Mouse (Mus musculus) hindbrain, embryonic 10.5 days (tissue): Measurements from ENCODE around the gene Ceacam19. TPM values are rescaled to one million over a fixed set of nuclear protein-coding genes. Genes with fewer than 3 reads are reported as not detected.
"Not testable (repeated sequence)": the region's sequence is repeated elsewhere in the genome, so short reads cannot be mapped to it uniquely, and the experiment has no call there.

Experiments
- DNase-seq: peaks from one replicate; pipeline ENCODE4 v3.0.0-alpha.2; 2017; ENCODE audit warnings: low spot score
- H3K27ac ChIP-seq: fragments of 300-500 bp; sonication (generic); 2 replicates; pipeline ENCODE4 v1.5.1; 2016; ENCODE audit warnings: mild to moderate bottlenecking, moderate library complexity
- H3K27me3 ChIP-seq: fragments of 300-500 bp; sonication (generic); 2 replicates; pipeline ENCODE4 v1.6.1; 2016; ENCODE audit warnings: mild to moderate bottlenecking; ENCODE audit not compliant: poor library complexity, insufficient read depth, severe bottlenecking
- H3K36me3 ChIP-seq: fragments of 300-500 bp; sonication (generic); 2 replicates; pipeline ENCODE4 v1.6.1; 2016; ENCODE audit warnings: mild to moderate bottlenecking, moderate library complexity
- H3K4me1 ChIP-seq: fragments of 300-500 bp; sonication (generic); replicated peaks from 2 replicates; pipeline ENCODE4 v1.6.1; 2016; ENCODE audit warnings: mild to moderate bottlenecking
- H3K4me3 ChIP-seq: fragments of 300-500 bp; sonication (generic); 2 replicates; pipeline ENCODE4 v1.5.1; 2016; ENCODE audit warnings: mild to moderate bottlenecking, moderate library complexity
- H3K9me3 ChIP-seq: fragments of 300-500 bp; sonication (generic); 2 replicates; pipeline ENCODE4 v1.6.1; 2016; ENCODE audit warnings: mild to moderate bottlenecking, moderate library complexity
- WGBS: fragments of 180-500 bp; shearing (Covaris S2); methylation state at CpG from one replicate; pipeline ENCODE4 v1.1.7; 2016; 5-methylcytosine and 5-hydroxymethylcytosine counted together
- polyA plus RNA-seq: library from polyadenylated mRNA; unstranded; fragments of >200 nt; fragmentation: Nextera tagmentation; extraction: Ambion mirVana; gene quantifications from 2 replicates; pipeline ENCODE4 v1.2.1, GENCODE M21; 2016

The Ceacam19 gene
- not detected in 2 replicates for polyA plus RNA-seq

DNA sequence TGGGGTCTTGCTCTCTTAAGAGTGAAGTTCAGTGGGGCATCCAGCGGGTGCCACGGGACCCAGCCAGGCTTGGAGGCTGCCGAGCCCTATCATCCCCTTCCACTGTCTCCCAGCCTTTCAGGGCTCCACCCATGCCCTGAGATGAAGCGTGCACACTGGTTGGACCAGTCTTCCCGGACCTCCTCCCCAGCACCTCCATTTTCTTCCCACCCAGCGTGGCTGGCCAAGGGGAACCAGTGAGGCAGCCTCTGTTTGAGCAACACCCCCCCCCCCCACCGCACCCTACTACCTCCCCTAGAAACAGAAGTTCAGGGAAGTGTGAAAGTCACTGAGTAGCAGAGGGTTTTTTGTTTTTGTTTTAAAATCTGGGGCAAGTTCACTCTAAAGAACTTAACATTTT, at the start of gene Ceacam19:
Gene Ceacam19 (minus strand): TSS at position 117 of the 400 bp plus-strand sequence.
- no peak for DNase-seq
- Histone ChIP-seq H3K27ac (no peak within 1 kb of the TSS), H3K27me3 (no peaks in the 10 kb centered on the region), H3K4me1 (no peaks in the 10 kb centered on the region), H3K36me3 (no peaks in the 10 kb centered on the region), H3K4me3 (no peak within 1 kb of the TSS), H3K9me3 (peaks cover 44% of the 10 kb centered on the region)
- 71% methylated on average over 7 of the region's 7 CpGs for WGBS

DNA sequence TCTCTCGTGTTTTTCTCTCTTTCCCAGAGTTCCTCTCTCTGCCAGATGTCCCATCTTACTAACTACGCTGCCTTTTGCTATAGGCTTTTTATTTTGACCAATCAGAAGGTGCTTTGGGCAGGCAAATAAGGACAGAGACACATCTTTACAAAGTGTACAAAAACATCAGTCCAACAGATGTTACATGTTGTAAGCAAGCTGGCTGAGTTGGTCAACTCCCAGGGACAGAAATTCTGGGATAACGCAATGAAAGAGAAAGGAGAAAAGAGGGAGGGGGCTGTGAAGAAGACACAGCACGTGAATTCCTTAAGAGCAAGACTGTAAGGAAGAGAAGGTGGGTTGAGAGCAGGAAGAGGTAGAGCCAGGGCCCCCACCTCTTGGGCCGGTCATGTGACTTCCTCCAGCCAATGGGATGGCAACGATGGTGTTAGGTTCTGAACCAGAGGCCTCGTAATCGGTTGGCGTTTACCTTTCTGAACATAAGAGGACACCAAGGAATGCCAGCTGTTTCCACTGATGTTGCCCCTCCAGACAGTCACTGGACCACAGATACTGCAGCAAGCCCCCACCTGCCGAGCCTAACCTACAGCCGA, 49.6 kb upstream of the Ceacam19 start:
- Histone ChIP-seq H3K27ac (no peak overlapping the region), H3K36me3 (no peaks in the 10 kb centered on the region), H3K9me3 (0 out of 2 replicates have a peak, but pooled peaks cover 2% of the 10 kb centered on the region), H3K27me3 (no peaks in the 10 kb centered on the region), H3K4me1 (0 out of 2 replicates have a peak, but pooled peaks cover 4% of the 10 kb centered on the region), H3K4me3 (no peak overlapping the region)
- DNase-seq = no peak
- WGBS = 83% methylated on average over 11 of the region's 11 CpGs

DNA sequence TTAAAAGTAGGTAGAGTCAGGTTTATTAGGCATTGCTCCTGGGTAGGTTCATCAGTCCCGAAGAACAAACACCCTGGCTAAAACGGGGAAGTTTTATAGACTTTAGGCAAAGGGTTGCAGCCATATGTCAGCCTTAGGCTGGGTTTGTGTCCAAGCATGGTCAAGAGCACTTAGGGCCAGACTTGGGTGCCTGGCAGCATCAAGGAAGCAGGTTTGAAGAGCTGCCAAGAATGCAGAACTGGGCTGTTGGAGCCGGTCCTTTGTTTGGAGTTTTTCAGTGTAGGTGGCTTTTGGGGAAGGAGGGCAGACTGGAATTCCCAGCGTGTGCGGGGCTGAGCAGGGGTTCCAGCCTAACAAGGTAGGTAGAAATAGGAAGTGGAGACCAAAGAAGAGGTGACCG, 48.2 kb upstream of the Ceacam19 start:
- no peak for DNase-seq
- H3K27me3 ChIP-seq = no peaks in the 10 kb centered on the region
- 0 out of 2 replicates have a peak, but pooled peaks cover 2% of the 10 kb centered on the region for H3K9me3 ChIP-seq
- 0 out of 2 replicates have a peak, but pooled peaks cover 4% of the 10 kb centered on the region for H3K4me1 ChIP-seq
- H3K4me3 ChIP-seq = no peak overlapping the region
- no peaks in the 10 kb centered on the region for H3K36me3 ChIP-seq
- WGBS = 85% methylated on average over 6 of the region's 6 CpGs
- H3K27ac ChIP-seq = no peak overlapping the region

DNA sequence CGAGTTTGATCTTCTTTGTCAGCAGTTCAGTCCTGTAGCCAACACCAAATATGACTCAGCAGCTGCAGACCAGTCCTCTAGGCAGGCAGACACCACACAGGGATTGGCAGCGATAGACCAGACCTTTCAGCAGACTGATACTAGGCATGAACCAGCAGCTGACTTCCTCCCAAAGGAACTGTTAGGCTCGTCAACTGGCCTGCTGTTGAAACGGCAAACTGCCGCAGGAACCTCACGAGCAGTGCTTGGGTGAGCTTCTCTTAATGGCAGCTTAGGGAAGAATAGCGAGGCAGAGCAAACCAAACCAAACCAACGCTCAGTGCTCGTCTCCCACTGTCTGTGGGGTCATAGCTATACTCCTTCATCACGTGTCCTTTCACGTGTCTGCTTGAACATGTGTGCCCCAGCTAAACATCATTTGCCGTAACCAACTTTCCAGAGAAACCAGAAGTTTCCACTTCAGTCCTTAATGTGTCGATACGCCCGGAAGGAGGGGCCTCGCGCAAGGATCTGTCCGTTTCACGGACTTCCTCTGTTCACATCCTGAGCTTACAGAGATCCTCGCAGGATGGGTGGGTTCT, 47.5 kb upstream of the Ceacam19 start:
- 0 out of 2 replicates have a peak, but pooled peaks cover 2% of the 10 kb centered on the region for H3K9me3 ChIP-seq
- no peak for DNase-seq

DNA sequence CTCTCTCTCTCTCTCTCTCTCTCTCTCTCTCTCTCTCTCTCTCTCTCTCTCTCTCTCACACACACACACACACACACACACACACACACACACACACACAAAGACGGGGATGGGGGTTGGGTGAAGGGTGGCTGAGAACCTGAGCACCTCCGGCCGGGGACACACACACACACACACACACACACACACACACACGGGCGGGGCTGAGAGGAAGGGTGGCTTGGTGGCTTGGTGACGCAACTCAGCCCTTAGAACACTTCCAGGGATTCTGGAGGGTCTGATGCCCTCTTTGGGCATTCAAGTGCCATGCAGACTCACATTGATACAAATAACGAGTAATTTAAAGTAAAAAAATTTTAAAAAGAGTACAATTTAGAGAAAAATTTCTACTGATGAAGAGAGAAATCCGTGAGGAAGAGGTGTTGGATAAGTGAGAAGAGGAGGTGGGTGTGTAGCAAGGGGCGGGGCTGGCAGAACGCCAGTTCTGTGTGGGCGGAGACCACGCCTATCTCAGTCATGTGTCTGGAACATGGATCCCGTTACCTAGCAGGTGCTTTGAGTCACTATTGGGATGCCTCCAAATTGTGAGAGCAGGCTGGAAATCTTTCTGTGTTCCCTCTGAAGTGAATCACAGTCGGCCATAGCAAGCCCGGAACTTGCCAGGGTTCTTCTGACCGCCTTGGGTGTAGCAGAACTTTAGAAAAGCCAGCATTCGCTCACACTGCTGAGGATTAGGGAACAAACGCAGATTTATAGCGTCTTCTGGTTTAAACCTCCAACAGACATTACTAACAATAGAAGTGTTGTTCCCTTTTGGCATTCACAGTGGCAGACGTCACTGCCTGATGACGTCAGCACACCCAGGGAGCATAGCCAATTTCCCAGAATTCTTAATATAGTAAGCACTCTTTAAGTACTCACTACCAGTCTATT, 45.4 kb upstream of the Ceacam19 start:
- Histone ChIP-seq H3K27ac (no peak overlapping the region), H3K4me3 (peak overlapping the region; percentile 23; the same call in 1 of the 2 replicates), H3K36me3 (no peaks in the 10 kb centered on the region), H3K27me3 (no peaks in the 10 kb centered on the region), H3K4me1 (0 out of 2 replicates have a peak, but pooled peaks cover 4% of the 10 kb centered on the region), H3K9me3 (0 out of 2 replicates have a peak, but pooled peaks cover 2% of the 10 kb centered on the region)
- DNase-seq = no peak
- whole genome bisulfite sequencing = 28% methylated on average over 21 of the region's 21 CpGs

More for the DNA sequence above, 47.5 kb upstream of the Ceacam19 start:
- Histone ChIP-seq H3K4me3 (no peak overlapping the region), H3K27me3 (no peaks in the 10 kb centered on the region), H3K4me1 (0 out of 2 replicates have a peak, but pooled peaks cover 4% of the 10 kb centered on the region), H3K27ac (no peak overlapping the region), H3K36me3 (no peaks in the 10 kb centered on the region)
- 85% methylated on average over 20 of the region's 20 CpGs for WGBS

DNA sequence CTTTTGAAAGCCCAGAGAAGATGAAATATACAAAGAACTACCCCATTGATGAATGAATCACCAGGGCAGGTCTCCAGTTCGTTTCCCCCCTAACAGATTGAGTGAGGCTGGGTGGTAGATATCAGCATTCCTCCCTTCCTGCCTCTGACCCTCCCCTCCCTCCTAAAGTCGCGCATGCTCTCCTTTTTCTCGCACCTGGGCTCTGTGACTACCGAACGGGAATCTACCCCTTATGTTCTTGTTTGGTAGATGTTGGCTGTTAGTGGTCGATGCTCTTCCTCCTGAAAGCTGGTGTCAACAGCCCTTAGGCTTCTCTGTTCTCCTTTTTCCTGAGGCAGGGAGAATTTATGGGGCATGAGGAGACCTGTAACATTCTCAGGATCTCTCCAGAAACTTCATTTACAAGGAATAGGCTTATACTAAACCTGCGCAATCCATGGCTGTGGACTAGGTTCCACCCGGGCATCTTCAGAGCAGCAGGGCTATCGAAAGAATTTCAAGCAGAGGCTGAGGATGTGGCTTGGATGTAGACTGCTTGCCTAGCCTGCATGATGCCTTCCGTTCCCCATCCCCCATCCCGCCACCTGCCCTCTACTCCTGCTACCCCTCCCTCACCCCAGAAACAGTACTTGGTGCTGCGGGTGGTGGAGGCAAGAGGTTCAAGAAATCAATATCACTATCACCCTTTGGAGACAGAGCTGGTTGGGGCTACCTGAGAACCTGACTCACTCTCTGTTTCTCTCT, 44.5 kb upstream of the Ceacam19 start:
- Histone ChIP-seq H3K36me3 (no peaks in the 10 kb centered on the region), H3K4me1 (0 out of 2 replicates have a peak, but pooled peaks cover 4% of the 10 kb centered on the region), H3K9me3 (0 out of 2 replicates have a peak, but pooled peaks cover 2% of the 10 kb centered on the region), H3K27ac (no peak overlapping the region), H3K4me3 (no peak overlapping the region), H3K27me3 (no peaks in the 10 kb centered on the region)
- no peak for DNase-seq
- WGBS = 29% methylated on average over 13 of the region's 13 CpGs

DNA sequence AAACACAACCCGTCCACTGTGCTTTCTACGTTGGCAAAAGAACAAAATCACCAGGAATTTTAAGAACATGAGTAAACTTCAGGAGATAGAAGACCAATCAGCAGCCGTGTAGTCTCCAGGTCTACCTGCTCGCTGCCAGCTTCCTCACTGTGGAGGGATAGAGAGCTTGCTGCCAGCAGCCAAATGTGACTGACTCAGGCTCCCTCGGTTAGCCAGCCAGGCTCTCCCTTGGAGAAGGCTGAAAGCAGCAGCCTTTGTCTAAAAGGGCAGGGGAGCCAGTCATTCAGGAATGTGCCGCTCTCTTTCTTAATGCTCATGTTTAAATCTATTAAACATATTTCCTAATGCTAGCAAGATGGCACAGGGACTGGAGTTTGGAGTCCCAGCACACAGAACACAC, 42.7 kb upstream of the Ceacam19 start:
- not testable (repeated sequence) for H3K27me3 ChIP-seq, H3K4me1 ChIP-seq, H3K9me3 ChIP-seq, H3K36me3 ChIP-seq, DNase-seq, H3K4me3 ChIP-seq, H3K27ac ChIP-seq
- 80% methylated on average over 6 of the region's 6 CpGs for WGBS

DNA sequence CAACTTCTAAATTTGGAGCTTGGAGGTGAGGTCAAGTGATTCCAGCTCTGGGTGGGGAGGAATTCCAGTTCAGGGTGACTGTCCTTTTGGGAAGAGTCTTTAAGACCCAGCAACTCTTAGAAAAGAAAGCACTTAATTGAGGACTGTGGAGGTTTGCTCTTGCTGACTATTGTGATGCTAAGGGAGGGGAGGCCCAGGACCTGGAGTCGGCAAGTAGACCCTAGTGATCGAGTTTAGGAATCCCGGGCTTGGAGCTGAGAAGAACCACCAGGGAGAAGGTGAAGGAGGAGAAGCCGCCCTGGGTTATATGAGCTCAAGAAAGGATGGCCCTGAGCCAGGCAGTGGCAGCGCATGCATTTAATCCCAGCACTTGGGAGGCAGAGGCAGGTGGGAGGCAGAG, 40.7 kb upstream of the Ceacam19 start:
- H3K27me3 ChIP-seq = 0 out of 2 replicates have a peak, but pooled peaks cover 1% of the 10 kb centered on the region
- no peaks in the 10 kb centered on the region for H3K9me3 ChIP-seq
- H3K4me1 ChIP-seq = peaks cover 9% of the 10 kb centered on the region
- no peak overlapping the region for H3K4me3 ChIP-seq
- no peak for DNase-seq
- no peaks in the 10 kb centered on the region for H3K36me3 ChIP-seq
- 62% methylated on average over 5 of the region's 5 CpGs for whole genome bisulfite sequencing
- H3K27ac ChIP-seq = no peak overlapping the region

DNA sequence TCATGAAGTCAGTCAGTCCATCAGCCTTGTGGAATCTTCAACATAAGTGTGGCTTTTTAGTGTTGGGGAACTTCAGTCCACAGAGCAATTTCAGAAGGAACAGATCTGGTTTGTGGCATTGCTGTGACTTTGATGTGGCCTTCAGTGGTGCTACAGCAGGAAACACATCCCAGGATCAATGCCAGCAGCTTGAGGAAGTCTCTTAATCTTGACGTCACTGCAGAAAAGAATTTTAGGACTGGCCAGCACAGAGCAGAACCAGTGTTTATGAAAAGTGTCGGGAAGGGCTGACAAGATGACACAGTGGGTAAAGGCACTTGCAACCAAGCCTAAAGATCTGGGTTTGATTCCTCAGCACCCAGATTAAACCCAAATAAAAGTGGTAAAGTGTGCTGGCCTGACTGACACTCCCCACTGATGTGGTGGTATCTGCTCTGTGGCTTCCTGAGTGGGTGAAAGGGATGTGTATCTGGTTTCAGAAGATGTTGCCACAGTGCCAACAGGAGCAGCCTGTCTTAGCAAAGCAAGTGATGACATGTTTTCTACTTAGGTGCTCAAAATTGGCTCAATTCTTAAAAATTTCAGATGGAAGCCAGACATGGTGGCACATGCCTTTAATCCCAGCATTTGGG, 39.2 kb upstream of the Ceacam19 start:
- Histone ChIP-seq H3K9me3 (no peaks in the 10 kb centered on the region), H3K27me3 (0 out of 2 replicates have a peak, but pooled peaks cover 3% of the 10 kb centered on the region), H3K4me1 (peaks cover 5% of the 10 kb centered on the region), H3K27ac (no peak overlapping the region), H3K36me3 (no peaks in the 10 kb centered on the region), H3K4me3 (no peak overlapping the region)
- WGBS = 82% methylated on average over 2 of the region's 2 CpGs
- no peak for DNase-seq

DNA sequence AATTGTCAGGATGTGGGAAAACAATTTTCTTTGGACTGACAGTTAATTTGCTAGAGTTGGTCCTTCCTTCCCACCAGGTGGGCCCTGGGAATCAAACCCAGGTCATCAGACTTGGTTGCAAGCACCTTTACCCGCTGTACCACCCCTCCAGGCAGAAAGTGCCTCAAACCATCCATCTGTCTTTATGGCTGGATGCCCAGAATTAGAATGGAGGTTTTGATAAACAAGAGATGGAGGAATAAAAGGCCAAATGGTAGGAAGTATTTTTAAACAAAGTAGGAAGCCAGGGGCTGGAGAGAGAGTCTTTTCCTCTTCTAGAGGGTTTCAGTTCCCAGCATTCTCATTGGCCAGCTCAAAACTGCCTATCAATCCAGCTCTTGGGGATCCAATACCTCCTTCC, 37.6 kb upstream of the Ceacam19 start:
- H3K4me1 ChIP-seq = peaks cover 13% of the 10 kb centered on the region
- 0 out of 2 replicates have a peak, but pooled peaks cover 3% of the 10 kb centered on the region for H3K27me3 ChIP-seq
- no peaks in the 10 kb centered on the region for H3K36me3 ChIP-seq
- DNase-seq = no peak
- H3K9me3 ChIP-seq = no peaks in the 10 kb centered on the region
- WGBS = 71% methylated on average over 1 of the region's 1 CpGs
- no peak overlapping the region for H3K27ac ChIP-seq
- no peak overlapping the region for H3K4me3 ChIP-seq

DNA sequence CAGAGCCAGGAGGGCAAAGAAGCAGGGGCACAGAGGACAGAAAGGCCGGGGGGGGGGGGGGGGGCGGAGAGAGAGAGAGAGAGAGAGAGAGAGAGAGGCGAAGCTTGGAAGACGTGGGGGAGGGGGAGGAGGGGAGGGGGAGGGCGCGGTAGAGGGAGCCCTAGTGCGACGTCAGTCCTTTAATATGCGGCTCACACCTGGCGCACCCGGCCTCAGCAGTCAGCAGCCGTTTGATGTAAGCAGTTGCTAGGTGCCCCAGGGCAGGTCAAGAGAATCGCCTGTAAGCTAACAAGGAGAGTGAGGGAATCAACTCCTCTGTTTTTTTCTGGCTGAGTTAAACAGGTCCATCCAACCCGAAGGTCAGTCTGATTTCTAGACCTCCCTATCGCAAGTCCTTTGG, 36.0 kb upstream of the Ceacam19 start:
- peak; percentile 17 for DNase-seq
- Histone ChIP-seq H3K27ac (no peak overlapping the region), H3K9me3 (no peaks in the 10 kb centered on the region), H3K27me3 (0 out of 2 replicates have a peak, but pooled peaks cover 3% of the 10 kb centered on the region), H3K36me3 (no peaks in the 10 kb centered on the region), H3K4me1 (peaks cover 20% of the 10 kb centered on the region), H3K4me3 (no peak overlapping the region)
- WGBS = 11% methylated on average over 11 of the region's 15 CpGs

DNA sequence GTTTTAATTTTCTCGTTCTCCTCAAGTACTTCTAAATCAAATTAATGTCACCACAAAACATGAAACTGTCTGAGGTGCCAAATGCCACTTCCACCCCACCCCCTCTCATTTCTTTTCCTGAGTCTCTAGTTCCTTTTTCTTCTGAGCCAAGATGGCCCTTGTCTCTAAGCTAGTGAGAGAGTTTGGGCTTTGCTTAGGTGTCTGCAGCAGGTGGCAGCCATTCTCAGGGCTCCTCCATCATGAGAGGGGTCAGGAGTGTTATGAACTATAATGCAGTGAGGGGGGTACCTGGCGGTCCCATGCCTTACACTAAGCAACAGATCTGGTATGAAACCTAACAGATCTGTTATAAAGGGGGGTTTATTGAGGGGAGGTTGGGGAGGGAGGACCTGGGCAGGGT, 35.6 kb upstream of the Ceacam19 start:
- no peak overlapping the region for H3K27ac ChIP-seq
- DNase-seq = no peak
- WGBS = 53% methylated on average over 2 of the region's 2 CpGs

More for the DNA sequence above, 35.6 kb upstream of the Ceacam19 start:
- Histone ChIP-seq H3K36me3 (no peaks in the 10 kb centered on the region), H3K9me3 (no peaks in the 10 kb centered on the region), H3K27me3 (0 out of 2 replicates have a peak, but pooled peaks cover 3% of the 10 kb centered on the region), H3K4me3 (no peak overlapping the region), H3K4me1 (peaks cover 20% of the 10 kb centered on the region)
